In the genomic region with DNA sequence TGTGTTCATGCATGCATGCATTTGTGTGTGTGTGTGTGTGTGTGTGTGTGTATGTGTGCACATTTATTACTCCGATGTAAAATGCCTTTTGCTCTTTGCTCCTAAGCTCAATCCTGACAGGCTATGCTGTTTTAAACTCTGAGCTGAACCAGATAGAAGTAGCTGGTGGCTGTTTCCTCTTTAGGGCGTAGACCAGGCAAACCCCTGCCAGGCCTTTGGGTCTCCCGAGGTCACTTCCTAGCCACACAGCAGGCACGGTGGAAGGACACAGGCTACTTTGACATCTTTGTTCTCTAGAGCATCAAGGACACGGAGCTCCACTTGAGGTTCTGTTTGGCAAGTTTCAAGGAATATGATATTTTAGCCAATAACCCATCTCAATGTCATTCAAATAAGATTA, we compare ENCODE assay signal across 12 mouse cellular contexts.
DNase-seq lines count a peak whose midpoint lies in the region; ATAC-seq lines count a peak whose summit lies in the region.
"Had no signal": no experiment of that assay in that cellular context is flagged by ENCODE, and none has a peak within 500 bp of the region (broad histone marks: within the 10 kb centered on the region; RNA-seq: fewer than 3 reads in every experiment).

No protein-coding gene starts in this region.

- H3K36me3 ChIP-seq in heart, embryonic 11.5 days (ENCODE audit: control insufficient read depth, insufficient read depth, low read length): no peaks in the 10 kb centered on the region
- no peaks in the 10 kb centered on the region for H3K36me3 ChIP-seq in midbrain, embryonic 15.5 days (replicated peaks)
- no peaks in the 10 kb centered on the region for H3K36me3 ChIP-seq in hindbrain, embryonic 13.5 days
- H3K36me3 ChIP-seq: neural tube, embryonic 12.5 days had no signal

- no peak overlapping the region for H3K4me2 ChIP-seq in heart, embryonic 11.5 days
- H3K4me2 ChIP-seq in midbrain, embryonic 15.5 days: no peak overlapping the region
- no peak overlapping the region for H3K4me2 ChIP-seq in hindbrain, embryonic 13.5 days
- H3K4me2 ChIP-seq: liver, embryonic 11.5 days; neural tube, embryonic 12.5 days had no signal

- H3K9ac ChIP-seq in heart, embryonic 11.5 days (ENCODE audit: low read depth, low read length): no peak overlapping the region
- H3K9ac ChIP-seq in midbrain, embryonic 15.5 days: no peak overlapping the region
- H3K9ac ChIP-seq in hindbrain, embryonic 13.5 days: no peak overlapping the region
- H3K9ac ChIP-seq: forebrain, postnatal 0 days; neural tube, embryonic 12.5 days had no signal

- intact Hi-C loops in heart, postnatal 10 days (cut with DNase I): loop anchor here (2.0 kb wide), 1 partner anchor 25 kb away; no protein-coding TSS in a partner anchor

- H3K27ac ChIP-seq in heart, embryonic 11.5 days (ENCODE audit: low read depth, low read length): no peak overlapping the region
- H3K27ac ChIP-seq in midbrain, embryonic 15.5 days: no peak overlapping the region
- H3K27ac ChIP-seq in hindbrain, embryonic 13.5 days: no peak overlapping the region
- H3K27ac ChIP-seq: neural tube, embryonic 12.5 days had no signal

- H3K27me3 ChIP-seq in heart, embryonic 11.5 days (ENCODE audit: control insufficient read depth, insufficient read depth, low read length): no peaks in the 10 kb centered on the region
- H3K27me3 ChIP-seq in midbrain, embryonic 15.5 days (replicated peaks): no peaks in the 10 kb centered on the region
- H3K27me3 ChIP-seq in hindbrain, embryonic 13.5 days: no peaks in the 10 kb centered on the region
- H3K27me3 ChIP-seq: neural tube, embryonic 12.5 days had no signal

- peaks cover 6% of the 10 kb centered on the region for H3K4me1 ChIP-seq in heart, embryonic 11.5 days (ENCODE audit: control insufficient read depth, insufficient read depth, low read length)
- H3K4me1 ChIP-seq in midbrain, embryonic 15.5 days: no peaks in the 10 kb centered on the region
- H3K4me1 ChIP-seq in hindbrain, embryonic 13.5 days (replicated peaks): no peaks in the 10 kb centered on the region
- H3K4me1 ChIP-seq: neural tube, embryonic 12.5 days had no signal

- H3K4me3 ChIP-seq in heart, embryonic 11.5 days (ENCODE audit: low read depth, low read length): no peak overlapping the region
- no peak overlapping the region for H3K4me3 ChIP-seq in midbrain, embryonic 15.5 days
- H3K4me3 ChIP-seq in hindbrain, embryonic 13.5 days: no peak overlapping the region
- H3K4me3 ChIP-seq: neural tube, embryonic 12.5 days had no signal

- 59% methylated on average over 5 of the region's 5 CpGs for WGBS in heart, embryonic 11.5 days (ENCODE audit: insufficient replicate concordance)
- WGBS in midbrain, embryonic 15.5 days: 73% methylated on average over 5 of the region's 5 CpGs
- 62% methylated on average over 5 of the region's 5 CpGs for WGBS in hindbrain, embryonic 13.5 days

- peak; percentile 35 to 37 for DNase-seq in heart, adult 9 months (ENCODE audit: low spot score in 2 of 2)
- DNase-seq in retina, embryonic 14.5 days (ENCODE audit: low spot score): peak; percentile 13
- no peak for DNase-seq in retina, postnatal 1 day
- DNase-seq in heart, postnatal 10 days: peak; percentile 42 to 45
- DNase-seq: forebrain, postnatal 0 days; midbrain, embryonic 14.5 days; right cerebral cortex, postnatal 25 days had no signal

- ATAC-seq in heart, embryonic 11.5 days (replicated peaks; ENCODE audit: insufficient number of reproducible peaks, low FRiP score, low TSS enrichment): no peak
- ATAC-seq in midbrain, embryonic 15.5 days (replicated peaks): no peak
- no peak for ATAC-seq in hindbrain, embryonic 13.5 days (ENCODE audit: low FRiP score)
- ATAC-seq: forebrain, postnatal 0 days had no signal

- no peaks in the 10 kb centered on the region for H3K9me3 ChIP-seq in heart, embryonic 11.5 days (replicated peaks; ENCODE audit: control insufficient read depth, low read length)
- H3K9me3 ChIP-seq in midbrain, embryonic 15.5 days: no peaks in the 10 kb centered on the region
- no peaks in the 10 kb centered on the region for H3K9me3 ChIP-seq in hindbrain, embryonic 13.5 days
- H3K9me3 ChIP-seq: neural tube, embryonic 12.5 days had no signal
